Mouse (Mus musculus) heart, postnatal 0 days (tissue): ENCODE measurements around the gene Pin4. TPM values are rescaled to one million over a fixed set of nuclear protein-coding genes. Genes with fewer than 3 reads are reported as not detected.

Experiments
- ATAC-seq: fragments of 200-750 bp; cut with Nextera tagmentation; 2 replicates; pipeline ENCODE4 v1.8.0; 2017; ENCODE audit warnings: low read depth, moderate number of reproducible peaks, moderate library complexity; ENCODE audit not compliant: insufficient read depth
- DNase-seq: peaks from one replicate; pipeline ENCODE4 v3.0.0-alpha.2; 2016; ENCODE audit warnings: low spot score
- H3K27ac ChIP-seq: fragments of 300-500 bp; sonication (generic); 2 replicates; pipeline ENCODE4 v1.5.1; 2014; ENCODE audit warnings: low read depth, mild to moderate bottlenecking
- H3K27me3 ChIP-seq: fragments of 300-500 bp; sonication (generic); 2 replicates; pipeline ENCODE4 v1.6.1; 2014; ENCODE audit warnings: low read length, mixed read lengths; ENCODE audit not compliant: control insufficient read depth, insufficient read depth
- H3K36me3 ChIP-seq: fragments of 300-500 bp; sonication (generic); replicated peaks from 2 replicates; pipeline ENCODE4 v1.6.1; 2014; ENCODE audit warnings: low read length, mixed read lengths; ENCODE audit not compliant: control insufficient read depth, insufficient read depth
- H3K4me1 ChIP-seq: fragments of 300-500 bp; sonication (generic); 2 replicates; pipeline ENCODE4 v1.6.1; 2014; ENCODE audit warnings: antibody characterized with exemption; ENCODE audit not compliant: control insufficient read depth, insufficient read depth
- H3K4me2 ChIP-seq: fragments of 300-500 bp; sonication (generic); 2 replicates; pipeline ENCODE4 v1.6.1; 2014; ENCODE audit warnings: low read depth, mild to moderate bottlenecking, low read length, moderate library complexity
- H3K4me3 ChIP-seq: fragments of 300-500 bp; sonication (generic); 2 replicates; pipeline ENCODE4 v1.5.1; 2014; ENCODE audit warnings: low read depth, low read length
- H3K9ac ChIP-seq: fragments of 300-500 bp; sonication (generic); replicated peaks from 2 replicates; pipeline ENCODE4 v1.6.1; 2014; ENCODE audit warnings: low read depth, low read length, mixed read lengths
- H3K9me3 ChIP-seq: fragments of 300-500 bp; sonication (generic); replicated peaks from 2 replicates; pipeline ENCODE4 v1.6.1; 2016; ENCODE audit warnings: low read length; ENCODE audit not compliant: control insufficient read depth
- CTCF ChIP-seq: IDR thresholded peaks from 2 replicates; pipeline ENCODE4 v1.5.1; 2016; ENCODE audit warnings: antibody characterized with exemption, control low read depth, low read depth
- EP300 ChIP-seq: IDR thresholded peaks from 2 replicates; pipeline ENCODE4 v1.6.1; 2016; ENCODE audit warnings: antibody characterized with exemption, low read depth
- WGBS: fragments of 180-500 bp; shearing (Covaris S2); extraction: QIAGEN DNeasy Blood & Tissue Kit; methylation state at CpG from one replicate; pipeline ENCODE4 v1.1.7; 2014; 5-methylcytosine and 5-hydroxymethylcytosine counted together
- polyA plus RNA-seq: library from polyadenylated mRNA; unstranded; fragments of >200 nt; fragmentation: Nextera tagmentation; extraction: Ambion mirVana; gene quantifications from 2 replicates; pipeline ENCODE4 v1.2.1, GENCODE M21; 2015
- total RNA-seq: library from RNA; depleted of rRNA; stranded (reverse); fragments of >200 nt; gene quantifications from 2 replicates; pipeline ENCODE4 v1.2.3, GENCODE M21; 2014; ENCODE audit warnings: low replicate concordance

The Pin4 gene
- total and polyA plus RNA-seq, 2 experiments from 2014 or later, result 69.3 TPM; not detected in 1

DNA sequence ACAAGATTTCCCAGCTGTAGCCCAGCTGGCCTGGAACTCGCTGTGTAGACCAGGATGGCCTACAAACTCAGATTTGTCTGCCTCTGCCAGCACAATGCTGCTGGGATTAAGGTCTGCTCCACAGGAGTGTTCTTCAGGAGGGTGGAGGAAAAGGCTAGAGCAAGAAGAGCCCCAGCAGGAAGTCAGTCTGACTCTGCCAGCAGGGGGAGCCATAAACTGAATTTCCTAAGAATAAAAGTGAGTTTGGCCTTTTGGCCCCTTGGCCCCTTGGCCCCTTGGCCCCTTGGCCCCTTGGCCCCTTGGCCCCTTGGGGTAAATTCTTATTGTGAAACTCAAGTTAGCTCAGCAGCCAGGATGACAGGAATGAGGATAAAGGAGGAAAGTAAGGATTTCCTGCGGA lies 40.5 kb downstream of the Pin4 start:
- no peaks in the 10 kb centered on the region for H3K9me3 ChIP-seq
- no peak for ATAC-seq
- no peak for TF ChIP-seq EP300
- peak; percentile 24 for TF ChIP-seq CTCF
- H3K36me3 ChIP-seq, result no peaks in the 10 kb centered on the region
- H3K4me1 ChIP-seq, result no peaks in the 10 kb centered on the region
- no peak overlapping the region for H3K4me2 ChIP-seq
- no peak for DNase-seq
- no peak overlapping the region for H3K27ac ChIP-seq
- H3K4me3 ChIP-seq, result no peak overlapping the region
- WGBS, result 57% methylated on average over 2 of the region's 2 CpGs
- no peaks in the 10 kb centered on the region for H3K27me3 ChIP-seq
- H3K9ac ChIP-seq, result no peak overlapping the region

DNA sequence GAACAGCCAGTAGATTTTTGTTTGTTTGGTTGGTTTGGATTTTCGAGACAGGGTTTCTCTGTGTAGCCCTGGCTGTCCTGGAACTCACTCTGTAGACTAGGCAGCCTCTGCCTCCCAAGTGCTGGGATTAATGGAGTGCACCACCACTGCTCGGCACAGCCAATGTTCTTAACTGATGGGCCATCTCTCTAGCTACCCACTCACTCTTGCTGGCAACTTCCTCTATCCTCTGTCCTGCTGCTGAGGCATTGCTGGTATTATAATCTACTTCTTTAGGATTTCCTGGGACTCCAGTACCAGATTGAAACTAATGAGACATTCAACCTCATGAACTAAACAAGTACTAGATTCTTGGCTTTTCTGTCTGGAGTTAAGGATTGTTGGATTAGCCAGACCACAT lies 41.3 kb downstream of the Pin4 start:
- no peaks in the 10 kb centered on the region for H3K27me3 ChIP-seq
- 52% methylated on average over 2 of the region's 2 CpGs for WGBS
- H3K9me3 ChIP-seq, result no peaks in the 10 kb centered on the region
- H3K4me1 ChIP-seq, result no peaks in the 10 kb centered on the region
- no peak overlapping the region for H3K27ac ChIP-seq
- H3K36me3 ChIP-seq, result no peaks in the 10 kb centered on the region
- DNase-seq, result no peak
- no peak overlapping the region for H3K9ac ChIP-seq
- ATAC-seq, result no peak
- TF ChIP-seq CTCF (no peak), EP300 (no peak)
- no peak overlapping the region for H3K4me3 ChIP-seq
- H3K4me2 ChIP-seq, result no peak overlapping the region

DNA sequence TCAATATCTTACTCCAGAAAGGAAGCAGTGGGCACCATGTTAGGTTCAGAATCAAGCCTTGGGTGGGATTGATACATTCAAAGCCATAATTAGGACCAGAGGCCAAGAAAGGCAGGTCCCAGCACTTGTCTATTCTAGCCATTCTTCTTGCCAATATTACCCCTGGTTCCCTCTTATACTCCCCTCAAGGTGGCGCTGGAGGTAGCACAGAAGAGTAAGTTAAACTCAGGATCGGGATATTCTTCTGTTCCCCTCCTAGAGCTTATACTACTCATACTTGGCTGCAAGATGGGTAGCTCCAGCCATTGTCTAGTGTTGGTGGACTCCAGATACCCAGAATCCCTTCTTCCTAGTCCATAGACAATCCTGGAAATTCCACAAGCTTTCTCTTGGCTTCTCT lies 43.8 kb downstream of the Pin4 start:
- TF ChIP-seq EP300 (no peak), CTCF (no peak)
- WGBS, result 27% methylated on average over 2 of the region's 2 CpGs
- Histone ChIP-seq H3K4me3 (no peak overlapping the region), H3K4me2 (no peak overlapping the region), H3K36me3 (no peaks in the 10 kb centered on the region), H3K27me3 (no peaks in the 10 kb centered on the region), H3K4me1 (no peaks in the 10 kb centered on the region), H3K9ac (no peak overlapping the region), H3K27ac (no peak overlapping the region), H3K9me3 (no peaks in the 10 kb centered on the region)
- no peak for DNase-seq
- ATAC-seq, result no peak

DNA sequence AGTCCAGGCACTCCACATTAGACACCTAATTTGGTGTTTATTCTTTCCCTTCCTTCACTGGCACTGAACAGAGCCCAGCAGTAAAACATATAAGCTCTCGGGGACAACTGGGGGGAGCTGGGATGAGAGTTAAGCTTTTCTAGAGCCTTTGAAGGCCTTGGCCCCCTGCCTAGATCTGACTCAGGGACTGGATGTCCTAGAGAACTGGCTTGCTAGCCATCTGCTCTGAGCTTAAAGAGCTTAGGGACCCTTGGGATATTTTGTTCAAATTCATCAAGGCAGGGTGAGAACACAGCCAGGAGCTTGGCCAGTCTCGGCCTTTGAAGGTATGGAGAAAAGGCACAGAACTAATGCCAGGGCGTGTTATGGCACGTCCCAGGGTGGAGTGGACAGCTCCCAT lies 44.3 kb downstream of the Pin4 start:
- TF ChIP-seq CTCF (no peak), EP300 (no peak)
- no peaks in the 10 kb centered on the region for H3K27me3 ChIP-seq
- H3K9me3 ChIP-seq, result no peaks in the 10 kb centered on the region
- no peak overlapping the region for H3K4me2 ChIP-seq
- ATAC-seq (no peak; the same call in 1 of the 2 replicates), DNase-seq (no peak)
- H3K4me3 ChIP-seq, result no peak overlapping the region
- no peaks in the 10 kb centered on the region for H3K36me3 ChIP-seq
- no peak overlapping the region for H3K9ac ChIP-seq
- H3K27ac ChIP-seq, result no peak overlapping the region
- 72% methylated on average over 4 of the region's 4 CpGs for WGBS
- H3K4me1 ChIP-seq, result no peaks in the 10 kb centered on the region

DNA sequence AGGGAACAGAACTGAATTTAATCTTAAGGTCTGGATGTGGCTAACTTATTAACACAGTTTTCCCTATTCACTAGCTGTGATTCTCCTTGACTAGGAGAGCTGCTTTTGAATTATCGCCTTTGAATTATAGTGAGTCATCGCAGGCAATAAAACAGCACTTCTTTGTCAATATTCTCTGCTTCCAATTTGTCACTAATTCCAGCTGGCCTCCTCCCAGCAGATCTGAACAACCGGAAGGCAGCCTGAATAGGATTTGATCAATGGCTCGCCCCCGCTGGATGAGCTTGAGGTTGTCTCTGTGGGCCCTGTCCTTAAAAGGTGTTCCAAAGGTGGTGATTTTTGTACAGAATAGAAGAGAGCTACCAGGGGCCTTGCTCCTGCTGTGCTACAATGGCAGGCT lies 47.3 kb downstream of the Pin4 start:
- 65% methylated on average over 5 of the region's 5 CpGs for WGBS
- H3K27me3 ChIP-seq, result no peaks in the 10 kb centered on the region
- H3K9me3 ChIP-seq, result no peaks in the 10 kb centered on the region
- DNase-seq (no peak), ATAC-seq (no peak)
- H3K4me3 ChIP-seq, result no peak overlapping the region
- TF ChIP-seq CTCF (no peak), EP300 (no peak)
- H3K4me1 ChIP-seq, result no peaks in the 10 kb centered on the region
- H3K27ac ChIP-seq, result peak overlapping the region; percentile 26; the same call in 1 of the 2 replicates
- no peak overlapping the region for H3K4me2 ChIP-seq
- H3K9ac ChIP-seq, result no peak overlapping the region
- H3K36me3 ChIP-seq, result no peaks in the 10 kb centered on the region

DNA sequence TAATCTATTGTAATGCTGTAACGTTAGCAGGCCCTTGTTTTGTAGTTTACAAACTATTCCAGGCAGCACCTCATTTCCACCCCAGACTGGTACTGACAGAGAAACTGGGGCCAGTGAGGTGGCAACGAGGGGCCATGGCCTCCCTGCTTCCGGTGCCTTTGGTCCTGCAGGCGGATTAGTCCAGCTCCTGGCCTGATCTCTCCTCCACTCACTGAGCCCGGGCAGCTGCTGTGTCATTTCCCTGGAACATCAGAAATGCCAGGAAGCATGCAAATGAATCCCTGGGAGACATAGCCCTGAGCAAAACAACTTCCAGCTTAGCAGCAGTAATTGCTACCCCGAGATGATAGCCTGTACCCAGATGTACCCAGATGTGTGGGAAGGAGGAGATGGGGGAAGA lies 47.7 kb downstream of the Pin4 start:
- Histone ChIP-seq H3K27ac (peak overlapping the region; percentile 26), H3K4me2 (no peak overlapping the region), H3K4me3 (no peak overlapping the region), H3K36me3 (no peaks in the 10 kb centered on the region), H3K9ac (no peak overlapping the region), H3K9me3 (no peaks in the 10 kb centered on the region), H3K4me1 (no peaks in the 10 kb centered on the region), H3K27me3 (no peaks in the 10 kb centered on the region)
- no peak for TF ChIP-seq EP300
- TF ChIP-seq CTCF, result no peak
- no peak for ATAC-seq
- 40% methylated on average over 6 of the region's 6 CpGs for WGBS
- DNase-seq, result no peak
